Mouse (Mus musculus) midbrain, embryonic 11.5 days (tissue): ENCODE measurements at regions not wholly inside any gene's neighbourhood (a gene's known extent, or its start where the extent isn't known, plus 50 kb on each side); places are given as distances from the start of the nearest gene placed in this dataset.

ENCODE experiments used
- ATAC-seq: fragments of 200-750 bp; cut with Nextera tagmentation; 2 replicates; pipeline ENCODE4 v1.8.0; 2017; ENCODE audit warnings: moderate TSS enrichment, moderate library complexity; ENCODE audit not compliant: low FRiP score
- DNase-seq: peaks from one replicate; pipeline ENCODE4 v3.0.0; 2015; ENCODE audit warnings: low spot score; ENCODE audit errors: missing footprints
- H3K27ac ChIP-seq: fragments of 300-500 bp; sonication (generic); 2 replicates; pipeline ENCODE4 v1.5.1; 2014; ENCODE audit warnings: low read depth, low read length
- H3K27me3 ChIP-seq: fragments of 300-500 bp; sonication (generic); 2 replicates; pipeline ENCODE4 v1.6.1; 2014; ENCODE audit warnings: mild to moderate bottlenecking, low read length, moderate library complexity, mixed read lengths; ENCODE audit not compliant: control insufficient read depth, insufficient read depth
- H3K36me3 ChIP-seq: fragments of 300-500 bp; sonication (generic); 2 replicates; pipeline ENCODE4 v1.6.1; 2014; ENCODE audit warnings: mild to moderate bottlenecking, low read length, moderate library complexity, mixed read lengths; ENCODE audit not compliant: control insufficient read depth, insufficient read depth
- H3K4me1 ChIP-seq: fragments of 300-500 bp; sonication (generic); 2 replicates; pipeline ENCODE4 v1.6.1; 2014; ENCODE audit warnings: low read length; ENCODE audit not compliant: control insufficient read depth, insufficient read depth
- H3K4me2 ChIP-seq: fragments of 300-500 bp; sonication (generic); 2 replicates; pipeline ENCODE4 v1.6.1; 2014; ENCODE audit warnings: mild to moderate bottlenecking, moderate library complexity
- H3K4me3 ChIP-seq: fragments of 300-500 bp; sonication (generic); 2 replicates; pipeline ENCODE4 v1.5.1; 2014; ENCODE audit warnings: low read depth, low read length
- H3K9ac ChIP-seq: fragments of 300-500 bp; sonication (generic); 2 replicates; pipeline ENCODE4 v1.6.1; 2014; ENCODE audit warnings: low read length
- H3K9me3 ChIP-seq: fragments of 300-500 bp; sonication (generic); 2 replicates; pipeline ENCODE4 v1.6.1; 2016; ENCODE audit warnings: low read length; ENCODE audit not compliant: control insufficient read depth
- WGBS: fragments of 180-500 bp; shearing (Covaris S2); extraction: QIAGEN DNeasy Blood & Tissue Kit; methylation state at CpG from one replicate; pipeline ENCODE4 v1.1.7; 2014; 5-methylcytosine and 5-hydroxymethylcytosine counted together

- 83% methylated on average over 2 of the region's 2 CpGs for WGBS
- H3K27ac ChIP-seq = no peak overlapping the region
- no peak overlapping the region for H3K4me3 ChIP-seq
- H3K9me3 ChIP-seq = no peaks in the 10 kb centered on the region
- no peaks in the 10 kb centered on the region for H3K36me3 ChIP-seq
- no peaks in the 10 kb centered on the region for H3K27me3 ChIP-seq
- ATAC-seq (no peak), DNase-seq (no peak)
- no peak overlapping the region for H3K9ac ChIP-seq
- H3K4me2 ChIP-seq = no peak overlapping the region
- no peaks in the 10 kb centered on the region for H3K4me1 ChIP-seq
Measured at GRCm38 (mm10) chr1:71917021-71917420, 264.0 kb upstream of the Fn1 start.

GRCm38 (mm10) chr1:71914439-71914838 is 261.4 kb upstream of the Fn1 start:
- no peaks in the 10 kb centered on the region for H3K4me1 ChIP-seq
- ATAC-seq (no peak), DNase-seq (no peak)
- H3K4me2 ChIP-seq = no peak overlapping the region
- no peak overlapping the region for H3K4me3 ChIP-seq
- H3K9ac ChIP-seq = no peak overlapping the region
- no peaks in the 10 kb centered on the region for H3K36me3 ChIP-seq
- H3K27ac ChIP-seq = no peak overlapping the region
- no peaks in the 10 kb centered on the region for H3K27me3 ChIP-seq
- 96% methylated on average over 3 of the region's 3 CpGs for WGBS
- no peaks in the 10 kb centered on the region for H3K9me3 ChIP-seq

- DNase-seq (no peak), ATAC-seq (no peak)
- H3K36me3 ChIP-seq = no peaks in the 10 kb centered on the region
- 73% methylated on average over 5 of the region's 5 CpGs for WGBS
- no peak overlapping the region for H3K4me2 ChIP-seq
- no peaks in the 10 kb centered on the region for H3K9me3 ChIP-seq
- H3K27me3 ChIP-seq = no peaks in the 10 kb centered on the region
- no peak overlapping the region for H3K4me3 ChIP-seq
- no peak overlapping the region for H3K27ac ChIP-seq
- no peaks in the 10 kb centered on the region for H3K4me1 ChIP-seq
- no peak overlapping the region for H3K9ac ChIP-seq
Measured at GRCm38 (mm10) chr1:71913221-71913620, 260.2 kb upstream of the Fn1 start.

- Histone ChIP-seq H3K27me3 (no peaks in the 10 kb centered on the region), H3K27ac (no peak overlapping the region), H3K4me1 (no peaks in the 10 kb centered on the region), H3K4me3 (no peak overlapping the region), H3K4me2 (no peak overlapping the region), H3K9ac (no peak overlapping the region), H3K9me3 (no peaks in the 10 kb centered on the region), H3K36me3 (no peaks in the 10 kb centered on the region)
- ATAC-seq (no peak), DNase-seq (no peak)
- WGBS = 60% methylated on average over 2 of the region's 3 CpGs
Measured at GRCm38 (mm10) chr1:71912441-71912840, 259.4 kb upstream of the Fn1 start.

- Histone ChIP-seq H3K9me3 (no peaks in the 10 kb centered on the region), H3K27ac (no peak overlapping the region), H3K36me3 (no peaks in the 10 kb centered on the region), H3K4me1 (no peaks in the 10 kb centered on the region), H3K4me3 (no peak overlapping the region), H3K27me3 (no peaks in the 10 kb centered on the region), H3K4me2 (no peak overlapping the region), H3K9ac (no peak overlapping the region)
- no peak for DNase-seq
- ATAC-seq = no peak
- 68% methylated on average over 1 of the region's 1 CpGs for WGBS
Measured at GRCm38 (mm10) chr1:71910125-71910524, 257.1 kb upstream of the Fn1 start.

GRCm38 (mm10) chr1:71909508-71910124 is 256.6 kb upstream of the Fn1 start:
- H3K4me3 ChIP-seq = no peak overlapping the region
- H3K27ac ChIP-seq = no peak overlapping the region
- WGBS = 73% methylated on average over 11 of the region's 11 CpGs
- H3K4me1 ChIP-seq = no peaks in the 10 kb centered on the region
- H3K4me2 ChIP-seq = no peak overlapping the region
- DNase-seq (no peak), ATAC-seq (no peak)
- no peak overlapping the region for H3K9ac ChIP-seq
- H3K36me3 ChIP-seq = no peaks in the 10 kb centered on the region
- no peaks in the 10 kb centered on the region for H3K27me3 ChIP-seq
- H3K9me3 ChIP-seq = no peaks in the 10 kb centered on the region

- H3K36me3 ChIP-seq = no peaks in the 10 kb centered on the region
Measured at GRCm38 (mm10) chr1:71904376-71904948, 251.5 kb upstream of the Fn1 start.

GRCm38 (mm10) chr1:71900106-71901074 is 247.4 kb upstream of the Fn1 start:
- WGBS = 83% methylated on average over 8 of the region's 9 CpGs
- DNase-seq (no peak), ATAC-seq (no peak)
- H3K4me3 ChIP-seq = no peak overlapping the region
- no peaks in the 10 kb centered on the region for H3K27me3 ChIP-seq
- no peak overlapping the region for H3K9ac ChIP-seq
- H3K9me3 ChIP-seq = no peaks in the 10 kb centered on the region
- H3K36me3 ChIP-seq = no peaks in the 10 kb centered on the region
- no peak overlapping the region for H3K27ac ChIP-seq
- no peaks in the 10 kb centered on the region for H3K4me1 ChIP-seq
- H3K4me2 ChIP-seq = no peak overlapping the region

More at GRCm38 (mm10) chr1:71904376-71904948, 251.5 kb upstream of the Fn1 start:
- Histone ChIP-seq H3K27ac (no peak overlapping the region), H3K9me3 (no peaks in the 10 kb centered on the region), H3K27me3 (no peaks in the 10 kb centered on the region), H3K4me1 (no peaks in the 10 kb centered on the region), H3K4me3 (no peak overlapping the region), H3K9ac (no peak overlapping the region), H3K4me2 (no peak overlapping the region)
- ATAC-seq (no peak), DNase-seq (no peak)
- 89% methylated on average over 4 of the region's 4 CpGs for WGBS

- Histone ChIP-seq H3K9ac (no peak overlapping the region), H3K4me1 (no peaks in the 10 kb centered on the region), H3K36me3 (no peaks in the 10 kb centered on the region), H3K4me2 (no peak overlapping the region), H3K9me3 (no peaks in the 10 kb centered on the region), H3K27ac (no peak overlapping the region), H3K4me3 (no peak overlapping the region), H3K27me3 (no peaks in the 10 kb centered on the region)
- WGBS = 86% methylated on average over 8 of the region's 8 CpGs
- ATAC-seq (no peak), DNase-seq (no peak)
Measured at GRCm38 (mm10) chr1:71899128-71899527, 246.1 kb upstream of the Fn1 start.
